Mouse (Mus musculus) monocyte, adult 2 months (primary cell): ENCODE data around the gene Gng3.

Experiments
- DNase-seq, 2 experiments: peaks; one replicate each; pipeline ENCODE4 v3.0.0; 2022; ENCODE audit warnings: low spot score in 2 of 2, low read depth in 1 of 2

Gng3 gene

DNA sequence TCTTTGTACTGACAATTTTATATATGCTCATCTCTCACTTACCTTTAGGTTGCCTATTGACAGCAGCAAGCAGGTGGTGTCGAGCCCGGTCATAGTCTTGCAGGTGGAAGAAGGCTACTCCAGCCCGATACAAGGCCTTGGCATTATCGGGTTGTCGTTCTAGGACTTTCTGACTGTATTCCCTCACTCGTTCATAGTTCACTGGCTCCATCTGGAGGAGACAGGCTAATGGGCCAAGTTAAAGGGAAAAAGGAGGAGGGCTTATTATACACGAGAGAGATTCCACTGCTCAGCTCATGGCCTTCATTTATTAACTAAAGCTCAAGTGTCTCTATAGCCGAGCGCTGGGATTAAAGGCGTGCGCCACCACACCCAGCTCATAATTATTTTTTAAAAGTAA lies 23.2 kb downstream of the Gng3 start:
- no peak for DNase-seq

DNA sequence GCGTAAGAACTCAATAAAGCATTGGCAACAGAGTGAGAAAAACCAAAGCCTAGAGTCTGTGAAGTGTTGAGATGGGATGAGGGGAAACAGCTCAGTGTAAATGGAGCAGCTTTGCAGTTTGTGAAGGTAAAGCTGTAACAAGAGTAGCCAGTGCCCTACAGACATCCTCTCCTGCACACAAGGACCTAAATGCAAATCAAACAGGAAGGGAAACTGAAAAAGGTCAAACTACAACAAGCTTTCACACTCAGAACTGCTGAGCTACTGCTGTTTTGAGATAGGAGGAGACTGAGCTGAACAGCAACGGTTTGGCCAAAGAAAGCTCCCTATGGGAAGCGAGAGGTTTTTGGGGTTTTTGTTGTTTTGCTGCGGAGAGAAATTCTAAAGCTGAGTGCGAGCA lies 32.2 kb downstream of the Gng3 start:
- no peak for DNase-seq

DNA sequence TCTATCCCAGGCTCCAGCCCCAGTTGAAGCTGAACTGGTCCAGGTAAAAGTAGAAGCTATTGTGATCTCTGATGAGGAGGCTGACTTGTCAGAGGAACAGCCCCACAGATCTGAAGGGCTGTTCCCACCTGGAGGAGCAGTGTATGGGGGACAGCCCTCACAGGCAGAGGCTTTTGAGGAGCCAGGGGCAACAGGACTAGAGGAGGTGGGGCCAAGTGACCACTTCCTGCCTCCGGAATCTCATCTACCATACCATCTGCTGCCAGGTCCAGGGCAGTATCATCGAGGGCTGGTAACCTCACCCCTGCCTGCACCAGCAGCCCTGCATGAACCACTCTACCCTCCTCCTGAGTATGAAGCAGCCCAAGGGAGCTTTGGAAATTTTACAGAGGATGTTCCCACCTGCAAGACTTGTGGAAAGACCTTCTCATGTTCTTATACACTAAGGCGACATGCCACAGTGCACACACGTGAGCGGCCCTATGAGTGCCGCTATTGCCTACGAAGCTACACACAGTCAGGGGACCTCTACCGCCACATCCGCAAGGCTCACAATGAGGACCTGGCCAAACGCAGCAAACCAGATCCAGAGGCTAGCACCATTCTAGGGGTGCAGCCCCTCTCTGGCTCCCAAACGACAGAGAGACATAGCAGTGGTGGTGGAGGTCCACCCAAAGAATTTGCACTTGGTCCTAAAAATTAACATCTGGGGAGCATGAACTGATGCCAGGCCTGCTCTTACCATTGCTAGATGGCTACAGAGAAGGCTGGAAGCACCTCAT lies 34.9 kb downstream of the Gng3 start:
- DNase-seq = no peak

- no peak for DNase-seq
These were observed 35.7 kb downstream of the Gng3 start for GRCm38 (mm10) chr19:8803204-8803780.

DNA sequence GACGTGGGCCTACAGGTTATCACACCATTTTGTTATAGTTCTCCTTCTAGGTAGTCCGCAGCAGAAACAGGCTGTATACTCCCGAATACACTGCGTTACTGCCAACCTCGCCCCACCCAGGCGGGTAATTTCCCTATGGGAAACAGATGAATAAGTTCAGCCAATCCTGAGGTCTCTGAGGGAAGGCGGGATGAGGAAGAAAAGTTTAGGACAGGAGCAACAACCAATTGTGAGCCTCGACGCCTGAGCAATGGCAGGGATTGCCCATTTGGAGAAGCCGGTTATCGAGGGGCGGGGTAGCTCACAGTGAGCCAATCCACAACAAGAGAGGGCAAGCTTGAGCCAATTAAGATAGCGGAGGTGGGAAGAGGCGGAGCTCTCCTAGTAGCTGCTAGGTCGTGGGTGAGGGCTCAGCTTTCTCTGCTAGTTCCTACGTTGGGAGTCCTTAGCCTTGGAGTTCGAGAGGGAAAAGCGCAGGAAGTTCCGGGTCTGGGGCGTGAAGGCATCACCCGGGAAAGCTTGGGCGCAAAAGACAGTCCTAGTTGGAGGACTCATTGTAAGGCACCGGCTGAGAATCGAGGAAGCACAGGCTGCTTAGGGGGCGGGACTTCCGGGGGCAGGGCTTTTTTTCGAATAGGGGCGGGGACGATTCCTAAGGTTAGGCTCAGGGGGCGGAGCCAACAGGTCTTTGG lies 36.7 kb downstream of the Gng3 start, which contains the start of gene Zbtb3:
TSS of gene Zbtb3 (plus strand) at position 426 of the 692 bp plus-strand sequence.
- peak; percentile 90 to 93 for DNase-seq

DNA sequence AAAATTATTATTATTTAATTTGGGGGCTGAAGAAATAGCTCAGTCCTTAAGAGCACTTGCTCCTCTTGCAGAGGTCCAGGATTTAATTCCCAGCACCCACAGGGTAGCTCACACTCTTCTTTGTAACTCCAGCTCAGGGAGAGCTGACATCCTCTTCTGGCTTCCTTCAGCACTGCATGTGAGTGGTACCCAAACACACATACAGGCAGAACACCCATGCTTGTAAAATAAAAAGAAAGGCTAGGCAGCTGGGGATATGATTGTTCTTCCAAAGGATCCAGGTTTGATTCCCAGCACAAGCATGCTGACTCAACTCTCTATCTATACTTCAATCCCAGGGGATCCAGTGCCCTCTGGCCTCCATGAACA lies 40.1 kb downstream of the Gng3 start:
- DNase-seq = no peak

- peak; percentile 53 to 81 for DNase-seq
These were observed 40.6 kb downstream of the Gng3 start, which contains the start of gene Polr2g for GRCm38 (mm10) chr19:8798264-8798946. Polr2g (minus strand) TSS chr19:8798577.

GRCm38 (mm10) chr19:8790171-8790570 lies 48.8 kb downstream of the Gng3 start:
- DNase-seq = no peak

- DNase-seq = no peak
These were observed 49.8 kb downstream of the Gng3 start for GRCm38 (mm10) chr19:8789171-8789570.

DNA sequence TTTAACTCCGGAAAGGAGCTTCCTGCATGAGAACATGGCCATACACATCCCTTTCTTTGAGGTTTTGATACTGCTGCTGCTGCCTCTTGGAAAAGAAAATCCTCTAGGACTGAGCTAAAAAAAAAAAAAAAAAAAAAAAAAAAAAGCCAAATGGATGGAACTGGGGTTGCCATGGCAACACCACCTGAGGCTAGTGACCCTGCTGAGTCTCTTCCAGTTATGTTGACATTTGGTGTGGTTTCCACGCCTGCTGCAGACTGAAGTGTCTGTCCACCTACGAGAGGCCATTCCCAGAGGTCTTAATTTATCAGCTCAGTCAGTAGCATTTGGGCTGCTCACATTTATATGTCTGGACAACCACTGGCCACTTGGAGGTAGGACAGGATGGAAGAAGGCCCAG lies 50.5 kb downstream of the Gng3 start:
- DNase-seq = no peak
